Mouse (Mus musculus) layer of hippocampus, adult 9-10 months (tissue): ENCODE data around the gene Cd36.

Experiments used
- DNase-seq: peaks from one replicate; pipeline ENCODE4 v3.0.0; 2022; ENCODE audit warnings: low spot score

The Cd36 gene

DNA sequence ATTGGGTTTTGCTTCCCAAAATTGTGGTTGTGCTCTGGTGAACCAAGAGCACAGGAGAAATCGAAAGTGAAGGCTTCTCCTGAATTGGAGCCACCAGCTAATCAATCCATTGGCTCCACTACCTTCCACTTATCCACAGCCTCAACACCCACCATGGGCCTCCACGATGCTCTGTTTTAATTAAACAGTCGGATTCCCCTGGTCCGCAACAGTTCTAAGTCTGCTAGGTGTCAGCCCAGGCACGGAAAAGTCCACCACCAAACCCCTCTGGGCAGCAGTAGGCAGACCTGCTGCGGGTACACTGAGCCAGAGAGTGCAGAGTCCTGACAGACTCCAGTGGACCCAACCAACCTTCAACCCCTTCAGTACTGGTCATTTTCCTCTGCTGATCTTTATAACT, 112.0 kb downstream of the Cd36 start:
- DNase-seq = no peak

DNA sequence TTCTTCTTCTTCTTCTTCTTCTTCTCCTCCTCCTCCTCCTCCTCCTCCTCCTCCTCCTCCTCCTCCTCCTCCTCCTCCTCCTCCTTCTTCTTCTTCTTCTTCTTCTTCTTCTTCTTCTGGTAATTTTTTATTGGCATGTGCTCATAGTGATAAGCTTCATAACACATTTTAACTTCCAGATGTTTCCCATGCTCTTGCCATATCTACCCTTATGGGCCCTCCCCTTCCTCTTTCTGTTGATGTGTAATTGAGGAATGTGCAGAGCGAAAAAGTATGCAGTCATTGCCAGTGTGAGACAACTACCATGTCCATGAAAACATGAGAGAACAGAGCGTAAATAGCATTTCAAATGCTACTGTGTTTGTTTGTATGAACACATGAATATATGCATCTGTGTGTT, 118.3 kb downstream of the Cd36 start:
- no peak for DNase-seq

DNA sequence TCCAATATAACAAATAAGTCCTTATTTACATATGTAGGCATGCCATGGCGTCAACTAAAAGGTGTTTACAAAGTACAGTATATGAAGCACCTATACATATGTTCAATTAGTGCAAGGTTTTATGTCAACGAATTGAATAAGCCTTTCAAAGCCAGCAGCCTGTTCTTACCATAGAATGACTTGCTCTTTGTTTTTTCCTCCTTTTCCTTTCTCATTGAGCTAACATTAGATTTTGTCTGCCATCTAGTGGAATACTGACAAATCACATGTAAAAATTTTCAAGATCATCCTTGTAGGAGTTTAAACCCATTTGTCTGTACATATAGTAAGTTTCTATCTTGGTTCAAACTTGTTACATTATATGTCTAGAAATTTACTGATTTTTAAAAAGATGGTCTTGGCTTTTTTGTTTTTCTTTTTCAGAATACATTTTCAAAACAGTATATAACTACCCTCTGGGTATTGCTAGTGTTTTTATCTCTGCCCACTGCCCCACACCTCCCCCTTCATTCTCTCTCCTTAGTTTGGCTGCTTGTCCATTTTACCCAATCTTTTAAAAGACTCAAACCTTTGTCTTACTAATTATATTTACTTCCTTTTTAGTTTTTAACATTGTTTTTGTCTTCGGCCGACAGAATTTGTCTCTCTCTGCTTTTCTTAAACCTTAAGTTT, 122.5 kb downstream of the Cd36 start:
- DNase-seq = peak; percentile 43

DNA sequence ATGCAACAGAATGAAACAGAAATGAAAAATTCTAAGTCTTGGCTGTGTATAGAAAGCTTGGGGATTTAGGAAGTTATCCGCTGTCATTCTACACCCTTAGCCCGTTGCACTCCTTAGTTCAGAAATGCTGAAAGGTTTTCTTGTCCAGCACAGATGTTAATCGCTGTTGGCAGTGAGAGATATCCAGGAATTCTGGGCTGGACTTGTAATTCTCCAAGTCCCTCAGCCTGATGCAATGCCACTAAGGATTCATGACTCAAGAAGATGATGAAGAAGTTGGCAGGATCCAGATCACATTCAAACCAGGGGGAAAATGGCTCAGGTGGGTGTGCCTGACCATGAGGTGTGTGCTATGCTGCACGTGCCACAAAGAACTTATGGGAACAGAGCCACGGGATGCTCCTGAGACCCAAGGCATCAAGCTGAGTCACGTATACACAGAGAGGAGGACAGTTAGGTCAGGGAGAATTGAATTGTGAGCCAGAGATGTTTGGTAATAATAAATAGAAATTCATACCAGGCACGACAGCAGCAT, 135.1 kb downstream of the Cd36 start:
- DNase-seq = no peak

DNA sequence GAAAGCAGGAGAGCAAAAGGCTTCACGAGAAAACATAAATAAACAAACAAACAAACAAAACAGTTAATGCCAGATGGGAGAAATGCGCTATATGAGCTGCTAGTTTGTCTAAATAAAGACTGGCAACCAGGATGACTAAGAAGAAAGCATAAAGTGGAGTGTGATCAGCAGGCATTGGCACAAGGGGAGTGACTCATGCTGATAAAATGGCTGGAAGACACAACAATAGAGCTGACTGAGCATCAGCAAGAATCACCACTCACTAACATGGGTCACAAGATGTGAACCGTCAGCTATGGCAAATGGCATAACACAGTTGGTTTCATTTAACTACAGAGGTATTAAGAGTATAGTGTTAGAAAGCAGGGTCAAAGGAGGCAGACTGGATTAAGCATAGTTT, 140.3 kb downstream of the Cd36 start:
- no peak for DNase-seq

DNA sequence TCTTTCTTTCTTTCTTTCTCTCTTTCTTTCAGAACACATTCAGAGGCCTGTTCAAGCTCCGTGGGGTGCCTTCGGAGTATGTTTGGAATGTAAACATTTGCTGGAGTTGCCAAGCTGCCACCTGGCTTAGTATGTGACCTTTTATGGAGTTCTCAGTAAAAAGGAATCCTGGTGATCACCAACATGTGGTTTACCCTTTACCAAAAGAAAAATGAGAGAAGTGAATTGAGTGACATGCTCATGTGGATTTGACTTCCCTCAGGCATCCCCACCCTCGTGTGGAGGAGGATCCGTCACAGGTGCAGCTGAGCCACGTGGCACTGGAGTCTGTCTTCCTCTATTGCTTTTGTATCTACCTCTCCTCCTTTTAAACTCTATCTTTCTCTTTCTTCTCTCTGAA, 141.5 kb downstream of the Cd36 start:
- no peak for DNase-seq

DNA sequence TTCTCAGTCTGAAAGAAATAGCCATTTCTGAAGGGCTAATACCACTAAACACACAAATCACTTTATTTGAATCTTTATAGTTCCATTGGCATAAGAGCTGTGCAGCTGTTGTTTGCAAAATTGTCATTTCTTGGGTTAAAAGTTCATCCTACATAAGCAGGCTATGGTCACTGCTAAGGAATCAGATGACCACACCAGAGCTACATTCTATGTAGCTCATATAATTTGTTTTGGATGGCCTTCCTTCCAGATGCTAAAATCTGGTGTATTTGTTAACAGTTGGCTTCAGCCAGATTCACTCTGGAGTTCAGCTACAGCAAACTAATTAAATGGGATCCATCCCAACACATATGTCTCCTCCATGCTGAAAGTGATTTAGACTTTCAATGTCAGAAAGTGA, 142.1 kb downstream of the Cd36 start:
- no peak for DNase-seq

DNA sequence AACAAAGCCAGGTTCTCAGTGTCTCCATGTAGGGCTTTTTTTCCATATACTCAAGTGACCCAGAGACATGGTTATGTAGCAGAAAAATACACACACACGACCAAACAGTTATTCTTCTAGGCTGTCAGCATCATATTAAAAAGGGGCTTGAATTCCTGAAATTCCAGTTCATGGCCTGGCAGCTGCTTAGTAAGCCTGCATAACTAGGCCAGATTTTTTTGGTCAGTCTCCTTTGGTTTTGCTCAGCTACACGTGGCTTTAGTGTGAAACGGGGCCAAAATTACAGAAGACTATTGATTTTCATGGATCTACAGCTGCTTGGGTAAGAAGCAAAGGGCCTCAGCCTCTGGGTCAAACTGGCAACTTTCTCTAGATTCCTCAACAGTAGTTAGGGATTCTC, 148.8 kb downstream of the Cd36 start:
- DNase-seq = no peak
